Mouse (Mus musculus) hindbrain, embryonic 14.5 days (tissue): Measurements from ENCODE around the gene Mpl. TPM values are rescaled to one million over a fixed set of nuclear protein-coding genes. Genes with fewer than 3 reads are reported as not detected.

Experiments
- ATAC-seq: fragments of 200-750 bp; cut with Nextera tagmentation; 2 replicates; pipeline ENCODE4 v1.8.0; 2017; ENCODE audit warnings: moderate number of reproducible peaks, mild to moderate bottlenecking, moderate TSS enrichment, moderate library complexity; ENCODE audit not compliant: low FRiP score
- DNase-seq: peaks from one replicate; pipeline ENCODE4 v3.0.0-alpha.2; 2015; ENCODE audit warnings: low spot score
- H3K27ac ChIP-seq: fragments of 300-500 bp; sonication (generic); 2 replicates; pipeline ENCODE4 v1.5.1; 2014; ENCODE audit warnings: mild to moderate bottlenecking, moderate library complexity
- H3K27me3 ChIP-seq: fragments of 300-500 bp; sonication (generic); 2 replicates; pipeline ENCODE4 v1.6.1; 2014; ENCODE audit warnings: mild to moderate bottlenecking, low read length, mixed read lengths; ENCODE audit not compliant: control insufficient read depth, insufficient read depth
- H3K36me3 ChIP-seq: fragments of 300-500 bp; sonication (generic); replicated peaks from 2 replicates; pipeline ENCODE4 v1.6.1; 2014; ENCODE audit not compliant: control insufficient read depth, insufficient read depth
- H3K4me1 ChIP-seq: fragments of 300-500 bp; sonication (generic); replicated peaks from 2 replicates; pipeline ENCODE4 v1.6.1; 2014; ENCODE audit warnings: antibody characterized with exemption, low read length, mixed read lengths; ENCODE audit not compliant: control insufficient read depth, insufficient read depth
- H3K4me2 ChIP-seq: fragments of 300-500 bp; sonication (generic); replicated peaks from 2 replicates; pipeline ENCODE4 v1.6.1; 2014; ENCODE audit warnings: mild to moderate bottlenecking, moderate library complexity
- H3K4me3 ChIP-seq: fragments of 300-500 bp; sonication (generic); replicated peaks from 2 replicates; pipeline ENCODE4 v1.5.1; 2014; ENCODE audit warnings: mild to moderate bottlenecking, low read length
- H3K9ac ChIP-seq: fragments of 300-500 bp; sonication (generic); 2 replicates; pipeline ENCODE4 v1.6.1; 2014
- H3K9me3 ChIP-seq: fragments of 300-500 bp; sonication (generic); 2 replicates; pipeline ENCODE4 v1.6.1; 2016; ENCODE audit warnings: low read length; ENCODE audit not compliant: control insufficient read depth
- WGBS: fragments of 180-500 bp; shearing (Covaris S2); extraction: QIAGEN DNeasy Blood & Tissue Kit; methylation state at CpG from one replicate; pipeline ENCODE4 v1.1.7; 2014; 5-methylcytosine and 5-hydroxymethylcytosine counted together
- polyA plus RNA-seq: library from polyadenylated mRNA; unstranded; fragments of >200 nt; fragmentation: Nextera tagmentation; extraction: Ambion mirVana; gene quantifications from 2 replicates; pipeline ENCODE4 v1.2.1, GENCODE M21; 2014

Mpl gene
- 0.28 and 0.34 TPM in 2 replicates for polyA plus RNA-seq

DNA sequence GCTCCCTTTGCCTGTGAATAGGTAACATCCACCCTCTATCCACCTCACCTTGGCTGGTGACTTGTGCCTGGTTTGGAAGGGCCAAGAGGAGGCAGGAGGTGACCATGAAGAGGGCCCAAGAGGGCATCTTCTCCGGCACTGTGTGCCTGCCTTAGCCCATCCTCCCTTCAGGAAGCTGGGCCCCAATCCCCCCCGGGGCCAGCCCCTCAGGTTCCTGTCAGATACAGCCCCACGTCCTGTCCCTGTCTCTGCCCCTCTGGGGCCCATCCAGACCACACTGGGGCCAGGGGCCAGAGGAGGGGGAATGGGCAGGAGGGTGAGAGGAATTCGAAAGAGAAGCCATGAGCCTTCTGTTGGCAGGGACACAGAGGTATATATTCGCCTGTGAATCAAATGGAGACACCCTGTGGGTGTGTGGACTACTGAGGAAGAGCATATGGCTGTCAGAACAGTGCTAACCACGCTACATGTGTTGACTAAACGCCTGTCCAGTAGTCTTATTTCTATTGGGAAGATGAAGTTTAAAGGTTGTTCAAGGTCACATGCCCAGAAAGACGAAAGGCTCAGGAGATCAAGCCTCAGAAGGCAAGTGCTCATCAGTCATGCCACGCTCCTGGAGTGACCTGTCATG, at the start of gene Mpl:
Mpl (minus strand) TSS at position 169 of the 631 bp plus-strand sequence.
- Histone ChIP-seq H3K36me3 (no peaks in the 10 kb centered on the region), H3K27ac (no peak within 1 kb of the TSS), H3K9ac (no peak within 1 kb of the TSS), H3K27me3 (no peaks in the 10 kb centered on the region), H3K9me3 (no peaks in the 10 kb centered on the region), H3K4me3 (no peak within 1 kb of the TSS), H3K4me1 (no peaks in the 10 kb centered on the region), H3K4me2 (no peak within 1 kb of the TSS)
- no peak for DNase-seq
- WGBS = 74% methylated on average over 9 of the region's 9 CpGs
- ATAC-seq = no peak

DNA sequence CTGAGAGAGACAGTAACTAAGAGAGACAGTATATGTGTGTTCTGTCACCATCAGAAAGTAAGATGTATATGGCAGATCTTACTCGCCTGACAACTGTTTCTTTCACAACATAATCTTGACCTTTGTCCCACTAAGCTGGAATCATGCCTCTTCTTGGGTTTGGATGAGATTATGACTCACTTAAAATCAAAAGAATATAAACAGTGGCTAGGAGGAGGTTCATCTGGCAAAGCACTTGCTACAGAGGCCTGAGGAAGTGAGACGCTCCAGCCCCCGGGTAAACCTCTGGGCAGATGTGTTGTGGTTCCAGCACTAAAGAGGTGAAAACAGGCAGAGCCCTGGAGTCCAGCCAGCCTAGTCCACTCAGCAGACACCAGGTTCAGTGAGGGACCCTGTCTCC, 48.2 kb upstream of the Mpl start:
- H3K9ac ChIP-seq = no peak overlapping the region
- H3K4me1 ChIP-seq = no peaks in the 10 kb centered on the region
- H3K36me3 ChIP-seq = no peaks in the 10 kb centered on the region
- no peak overlapping the region for H3K4me2 ChIP-seq
- no peaks in the 10 kb centered on the region for H3K27me3 ChIP-seq
- H3K9me3 ChIP-seq = no peaks in the 10 kb centered on the region
- 90% methylated on average over 3 of the region's 3 CpGs for WGBS
- no peak for ATAC-seq
- H3K4me3 ChIP-seq = no peak overlapping the region
- DNase-seq = no peak
- H3K27ac ChIP-seq = no peak overlapping the region

DNA sequence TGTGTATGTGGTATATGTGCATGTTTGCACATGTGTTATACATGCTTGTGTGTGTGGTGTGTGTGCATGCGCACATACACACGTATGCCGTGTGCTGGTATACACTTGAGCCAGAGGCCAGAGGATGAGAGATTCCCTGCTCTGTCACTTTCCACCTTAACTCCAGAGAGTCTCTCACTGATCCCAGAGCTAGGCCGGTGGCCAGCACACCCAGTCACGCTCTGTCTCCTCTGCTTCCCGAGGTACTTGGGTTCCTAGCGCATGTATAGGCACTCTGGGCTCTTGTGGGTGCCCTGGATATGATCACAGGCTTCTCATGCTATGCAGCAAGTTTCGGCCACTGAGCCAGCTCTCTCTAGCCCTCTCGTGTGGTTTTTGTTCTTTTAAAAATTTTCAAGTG, 43.5 kb upstream of the Mpl start:
- Histone ChIP-seq H3K4me2 (no peak overlapping the region), H3K4me3 (no peak overlapping the region), H3K9me3 (no peaks in the 10 kb centered on the region), H3K27me3 (no peaks in the 10 kb centered on the region), H3K27ac (no peak overlapping the region), H3K36me3 (no peaks in the 10 kb centered on the region), H3K9ac (no peak overlapping the region), H3K4me1 (no peaks in the 10 kb centered on the region)
- no peak for ATAC-seq
- no peak for DNase-seq
- WGBS = 71% methylated on average over 9 of the region's 9 CpGs

DNA sequence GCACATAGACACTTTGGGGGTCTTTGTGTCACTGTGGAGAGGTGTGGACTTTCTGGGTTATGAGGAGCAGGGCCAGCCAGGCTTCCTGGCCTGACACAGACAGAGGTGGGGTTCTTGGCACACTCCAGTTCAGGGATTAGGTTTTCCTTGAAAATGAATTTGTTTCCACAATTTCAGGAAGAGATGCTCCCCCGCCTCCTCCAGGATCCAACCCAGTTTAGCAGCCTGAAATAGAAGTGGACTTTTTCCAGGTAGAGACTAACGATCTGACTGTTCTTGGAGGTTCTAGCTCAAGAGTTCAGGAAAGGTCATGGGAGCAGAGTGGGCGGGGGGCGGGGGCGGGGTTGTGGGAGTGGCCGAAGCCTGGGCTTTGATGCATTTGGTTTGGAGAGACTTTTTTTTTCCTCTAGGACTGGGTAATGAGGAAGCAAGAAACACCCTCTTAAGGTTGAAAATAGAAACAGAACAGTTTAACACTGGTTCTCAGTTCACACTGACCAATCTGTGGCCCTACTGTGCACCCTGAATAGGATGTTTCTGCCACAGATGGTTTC, 42.9 kb upstream of the Mpl start:
- Histone ChIP-seq H3K9ac (no peak overlapping the region), H3K27me3 (no peaks in the 10 kb centered on the region), H3K27ac (no peak overlapping the region), H3K4me2 (no peak overlapping the region), H3K9me3 (no peaks in the 10 kb centered on the region), H3K4me3 (no peak overlapping the region), H3K4me1 (no peaks in the 10 kb centered on the region), H3K36me3 (no peaks in the 10 kb centered on the region)
- 49% methylated on average over 6 of the region's 6 CpGs for WGBS
- ATAC-seq (no peak), DNase-seq (no peak)

DNA sequence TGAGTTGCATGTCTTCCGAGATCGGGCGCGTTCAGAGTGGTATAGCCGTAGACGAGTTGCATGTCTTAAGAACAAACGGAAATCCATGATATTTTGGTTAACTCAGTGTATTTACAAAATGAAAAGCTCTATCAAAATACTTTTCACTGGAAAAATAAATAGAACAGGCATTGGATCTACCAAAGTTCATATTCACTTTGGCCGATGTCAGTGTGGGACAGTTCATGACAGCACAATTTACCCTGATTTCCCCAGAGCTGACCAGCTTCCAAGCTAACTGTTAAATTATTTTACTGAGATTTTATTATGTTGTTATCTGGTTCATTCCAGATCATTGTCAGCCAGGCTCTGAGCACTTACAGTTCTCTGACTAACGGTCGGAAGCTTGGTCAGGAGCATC, 33.1 kb upstream of the Mpl start:
- no peaks in the 10 kb centered on the region for H3K36me3 ChIP-seq
- no peak overlapping the region for H3K27ac ChIP-seq
- no peak overlapping the region for H3K4me3 ChIP-seq
- ATAC-seq = no peak
- H3K9me3 ChIP-seq = no peaks in the 10 kb centered on the region
- DNase-seq = no peak
- no peak overlapping the region for H3K4me2 ChIP-seq
- no peaks in the 10 kb centered on the region for H3K27me3 ChIP-seq
- no peaks in the 10 kb centered on the region for H3K4me1 ChIP-seq
- no peak overlapping the region for H3K9ac ChIP-seq
- WGBS = 89% methylated on average over 10 of the region's 10 CpGs

DNA sequence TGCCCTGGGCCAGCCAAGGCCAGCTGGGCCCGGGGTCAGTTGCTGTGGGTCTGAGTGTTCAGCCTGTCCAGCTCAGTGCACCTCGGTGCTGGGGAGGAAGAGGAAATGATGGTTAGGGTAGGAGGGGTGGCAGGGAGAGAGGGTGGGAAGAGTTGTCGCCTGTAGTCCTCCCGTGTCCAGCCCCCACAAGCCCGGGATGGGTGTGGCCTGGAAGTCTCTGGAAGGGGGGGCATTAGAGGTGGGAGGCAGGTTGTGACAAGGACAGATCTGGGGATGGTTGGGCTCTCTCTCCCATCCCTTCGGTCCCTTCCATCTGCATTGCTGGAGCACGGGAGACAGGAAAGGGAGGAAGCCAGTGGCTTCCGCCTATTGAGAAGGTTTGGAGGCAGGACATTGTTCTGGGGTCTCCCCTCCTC, 32.4 kb upstream of the Mpl start, which contains the start of gene Tie1:
Tie1 (minus strand) TSS at position 345 of the 416 bp plus-strand sequence.
- DNase-seq (no peak), ATAC-seq (no peak)
- H3K27ac ChIP-seq = no peak within 1 kb of the TSS
- no peaks in the 10 kb centered on the region for H3K9me3 ChIP-seq
- 83% methylated on average over 8 of the region's 8 CpGs for WGBS
- H3K27me3 ChIP-seq = no peaks in the 10 kb centered on the region
- H3K4me1 ChIP-seq = no peaks in the 10 kb centered on the region
- H3K4me2 ChIP-seq = no peak within 1 kb of the TSS
- H3K4me3 ChIP-seq = no peak within 1 kb of the TSS
- no peak within 1 kb of the TSS for H3K9ac ChIP-seq
- H3K36me3 ChIP-seq = no peaks in the 10 kb centered on the region

DNA sequence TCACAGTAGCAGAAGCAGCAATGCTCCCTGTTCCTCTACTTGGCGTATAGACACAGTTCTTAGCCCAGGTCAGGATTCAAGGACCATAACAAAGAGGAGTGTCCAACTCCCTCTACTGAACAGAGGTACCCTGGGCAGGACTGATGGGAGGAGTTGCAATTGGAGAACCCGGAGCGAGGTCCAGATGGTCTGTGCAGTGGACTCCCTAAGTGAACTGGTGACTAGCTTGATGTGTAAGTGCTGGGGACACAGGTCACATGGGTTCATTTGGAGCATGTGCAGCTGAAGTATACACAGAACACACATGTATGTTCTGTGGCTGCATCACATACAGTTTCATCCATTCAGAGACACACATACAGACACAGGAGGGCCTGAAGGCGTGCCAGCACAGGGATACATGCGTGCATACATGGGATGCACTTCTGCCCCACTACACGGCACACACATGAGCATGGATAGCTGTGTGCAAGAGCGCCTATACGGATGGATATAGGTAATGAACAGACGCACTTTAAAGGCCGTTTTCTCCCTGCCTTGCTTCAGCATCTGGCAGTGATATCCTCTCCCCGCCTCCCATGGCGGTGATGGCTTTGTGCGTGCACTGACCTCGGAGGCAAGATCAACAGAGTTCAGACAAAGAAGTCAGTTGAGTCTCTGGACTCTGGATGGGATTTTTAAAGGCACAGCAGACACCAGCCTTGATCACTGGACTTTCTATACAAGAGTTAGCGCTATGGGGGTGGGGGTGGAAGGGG, 19.6 kb upstream of the Mpl start:
- Histone ChIP-seq H3K36me3 (no peaks in the 10 kb centered on the region), H3K4me1 (no peaks in the 10 kb centered on the region), H3K4me2 (no peak overlapping the region), H3K9ac (no peak overlapping the region), H3K4me3 (no peak overlapping the region), H3K27ac (no peak overlapping the region), H3K27me3 (no peaks in the 10 kb centered on the region), H3K9me3 (no peaks in the 10 kb centered on the region)
- DNase-seq (no peak), ATAC-seq (no peak)
- WGBS = 38% methylated on average over 15 of the region's 15 CpGs

DNA sequence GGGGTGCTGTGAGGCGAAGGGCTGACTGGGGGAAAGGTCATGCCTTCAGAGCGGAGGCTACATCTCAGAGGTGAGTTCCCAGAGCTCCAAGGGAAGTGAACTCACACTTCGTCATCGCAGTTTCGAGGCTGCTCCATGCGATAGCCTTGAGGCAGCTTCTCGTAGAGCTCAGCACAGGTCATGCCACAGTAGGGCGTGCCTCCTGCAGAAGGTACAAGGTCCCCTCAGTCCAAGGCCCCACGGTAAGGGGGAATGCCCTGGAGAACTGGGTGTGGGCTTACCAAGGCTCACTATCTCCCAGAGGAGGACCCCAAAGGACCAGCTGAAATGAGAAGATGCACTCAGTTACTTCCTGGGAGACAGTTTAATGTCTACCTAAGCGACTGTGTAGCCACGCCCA, 15.4 kb upstream of the Mpl start:
- Histone ChIP-seq H3K27ac (no peak overlapping the region), H3K4me2 (no peak overlapping the region), H3K36me3 (no peaks in the 10 kb centered on the region), H3K9ac (no peak overlapping the region), H3K27me3 (no peaks in the 10 kb centered on the region), H3K4me1 (no peaks in the 10 kb centered on the region), H3K9me3 (no peaks in the 10 kb centered on the region), H3K4me3 (no peak overlapping the region)
- ATAC-seq (no peak), DNase-seq (no peak)
- WGBS = 92% methylated on average over 11 of the region's 11 CpGs

DNA sequence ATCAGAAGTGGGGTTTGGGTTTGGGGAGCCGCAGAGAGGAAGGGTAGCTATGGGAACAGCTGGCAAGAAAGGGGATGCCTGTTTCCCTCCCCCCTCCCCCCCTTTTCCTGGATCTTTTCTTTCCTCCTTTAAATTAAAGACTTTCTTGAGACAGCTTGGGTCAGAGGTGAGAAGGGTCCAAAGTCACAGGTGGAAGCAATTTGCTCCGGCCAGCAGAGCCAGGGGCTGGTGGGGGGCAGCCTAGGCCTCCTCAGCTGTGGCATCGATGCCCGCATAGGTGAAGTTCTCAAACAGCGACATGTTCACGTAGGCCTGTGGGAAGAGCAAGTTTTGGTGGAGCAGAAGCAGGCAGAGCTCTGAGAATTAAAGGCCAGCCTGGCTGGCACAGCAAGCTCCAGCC, 14.0 kb upstream of the Mpl start:
- H3K27ac ChIP-seq = no peak overlapping the region
- WGBS = 82% methylated on average over 6 of the region's 6 CpGs
- no peak overlapping the region for H3K4me2 ChIP-seq
- DNase-seq (no peak), ATAC-seq (no peak)
- no peaks in the 10 kb centered on the region for H3K9me3 ChIP-seq
- H3K27me3 ChIP-seq = no peaks in the 10 kb centered on the region
- H3K4me3 ChIP-seq = no peak overlapping the region
- H3K4me1 ChIP-seq = no peaks in the 10 kb centered on the region
- H3K9ac ChIP-seq = no peak overlapping the region
- no peaks in the 10 kb centered on the region for H3K36me3 ChIP-seq
